Mouse (Mus musculus): ENCODE results near the gene Daam1.

DNA sequence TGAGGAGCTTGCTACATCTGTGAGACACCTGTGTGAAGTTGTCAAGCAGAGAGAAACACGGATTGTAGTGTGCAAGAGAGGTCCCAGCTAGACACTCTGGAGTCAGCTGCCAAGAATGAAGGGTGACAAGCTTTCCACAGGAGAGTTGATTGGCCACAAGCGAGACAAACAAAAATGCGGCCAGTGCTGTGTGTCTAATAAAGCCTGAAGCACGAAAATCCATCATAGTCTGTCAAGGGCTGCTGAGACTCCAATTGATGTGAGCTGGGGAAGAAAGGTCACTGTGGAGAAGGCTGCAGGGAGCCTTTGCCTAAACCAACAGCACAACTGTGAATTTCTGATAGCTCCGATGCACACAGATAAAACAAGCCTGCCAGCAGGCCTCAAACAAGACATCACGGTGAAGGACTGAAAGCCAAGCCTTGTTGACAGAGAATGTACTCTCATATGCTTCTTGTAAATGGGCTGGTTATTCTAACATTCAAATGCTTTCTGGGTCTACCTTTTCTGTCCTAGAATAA, 194.5 kb downstream of the Daam1 start:
- TF ChIP-seq POLR2A (IDR thresholded peaks at IDR 0.05; ENCODE audit: insufficient read length, low read depth) (no peak), MAX (IDR thresholded peaks at IDR 0.05; ENCODE audit: low read depth) (no peak), CEBPB (IDR thresholded peaks at IDR 0.05; ENCODE audit: insufficient read depth, poor library complexity, severe bottlenecking) (no peak), TCF3 (IDR thresholded peaks at IDR 0.05; ENCODE audit: insufficient read length, low read depth) (no peak), TCF12 (IDR thresholded peaks at IDR 0.05; ENCODE audit: insufficient read depth, poor library complexity, severe bottlenecking) (no peak), SRF (IDR thresholded peaks at IDR 0.05; ENCODE audit: control insufficient read depth, insufficient read length, low read depth) (no peak), REST (IDR thresholded peaks at IDR 0.05; ENCODE audit: insufficient read depth, insufficient read length) (no peak), POLR2AphosphoS2 (IDR thresholded peaks at IDR 0.05; ENCODE audit: insufficient read length, low read depth) (no peak), MYOD1 (IDR thresholded peaks at IDR 0.05; ENCODE audit: control insufficient read depth in 1 of 3, insufficient read length in 2 of 3, low read depth in 2 of 3) (no peak)
